Mouse (Mus musculus) lung, postnatal 4 days (tissue): ENCODE measurements at regions not wholly inside any gene's neighbourhood (a gene's known extent, or its start where the extent isn't known, plus 50 kb on each side); places are given as distances from the start of the nearest gene placed in this dataset.

ENCODE experiments used
- DNase-seq, 2 experiments: peaks; one replicate each; pipeline ENCODE4 v3.0.0; 2021

GRCm38 (mm10) chr16:86768355-86768754 is 585.6 kb upstream of the N6amt1 start:
- no peak for DNase-seq

GRCm38 (mm10) chr16:86765974-86766373 is 588.0 kb upstream of the N6amt1 start:
- no peak for DNase-seq

- no peak for DNase-seq
Observed at GRCm38 (mm10) chr16:86741236-86741635, 612.7 kb upstream of the N6amt1 start.

GRCm38 (mm10) chr16:86718982-86719771 is 634.8 kb upstream of the N6amt1 start:
- no peak for DNase-seq

- DNase-seq: no peak
Observed at GRCm38 (mm10) chr16:86718353-86718752, 635.6 kb upstream of the N6amt1 start.

GRCm38 (mm10) chr16:86701700-86702099 is 652.3 kb upstream of the N6amt1 start:
- DNase-seq: no peak

GRCm38 (mm10) chr16:86694497-86694896 is 659.5 kb upstream of the N6amt1 start:
- peak; percentile 27 to 37 for DNase-seq

- DNase-seq: no peak
Observed at GRCm38 (mm10) chr16:86659154-86659553, 694.8 kb upstream of the N6amt1 start.

GRCm38 (mm10) chr16:86647316-86647715 is 706.7 kb upstream of the N6amt1 start:
- no peak for DNase-seq

GRCm38 (mm10) chr16:86646753-86647152 is 707.2 kb upstream of the N6amt1 start:
- DNase-seq: no peak

- DNase-seq: no peak
Observed at GRCm38 (mm10) chr16:86645436-86645835, 708.5 kb upstream of the N6amt1 start.

- DNase-seq: peak in 1 of 2 experiments; percentile 46
Observed at GRCm38 (mm10) chr16:86644912-86645312, 709.1 kb upstream of the N6amt1 start.

- peak in 1 of 2 experiments; percentile 29 for DNase-seq
Observed at GRCm38 (mm10) chr16:86604166-86604565, 702.5 kb upstream of the Adamts5 start.

- no peak for DNase-seq
Observed at GRCm38 (mm10) chr16:86594992-86595391, 693.4 kb upstream of the Adamts5 start.

- peak; percentile 8 to 42 for DNase-seq
Observed at GRCm38 (mm10) chr16:86586044-86586443, 684.4 kb upstream of the Adamts5 start.

- no peak for DNase-seq
Observed at GRCm38 (mm10) chr16:86578281-86578680, 676.7 kb upstream of the Adamts5 start.

- no peak for DNase-seq
Observed at GRCm38 (mm10) chr16:86547465-86548043, 645.9 kb upstream of the Adamts5 start.

- DNase-seq: no peak
Observed at GRCm38 (mm10) chr16:86546905-86547304, 645.3 kb upstream of the Adamts5 start.

- DNase-seq: no peak
Observed at GRCm38 (mm10) chr16:86544121-86544520, 642.5 kb upstream of the Adamts5 start.

GRCm38 (mm10) chr16:86536479-86536878 is 634.9 kb upstream of the Adamts5 start:
- no peak for DNase-seq

GRCm38 (mm10) chr16:86524135-86524534 is 622.5 kb upstream of the Adamts5 start:
- DNase-seq: peak in 1 of 2 experiments; percentile 10

GRCm38 (mm10) chr16:86516935-86517334 is 615.3 kb upstream of the Adamts5 start:
- DNase-seq: no peak

GRCm38 (mm10) chr16:86516144-86516543 is 614.5 kb upstream of the Adamts5 start:
- no peak for DNase-seq
